Comparison of ENCODE assay signal across 8 mouse cellular contexts in genomic region chr9:110741711-110742294, GRCm38 (mm10). TPM values are rescaled to one million over a fixed set of nuclear protein-coding genes. Genes with fewer than 3 reads are reported as not detected.
DNase-seq lines count a peak whose midpoint lies in the region; ATAC-seq and TF ChIP-seq lines count a peak whose summit lies in the region.

TSS of gene Myl3 (plus strand) at chr9:110741861.

- H3K9ac ChIP-seq in intestine, embryonic 16.5 days (ENCODE audit: low read depth, low read length) = peak within 1 kb of the TSS; percentile 77

- peak within 1 kb of the TSS; percentile 90 for H3K4me3 ChIP-seq in megakaryocyte, embryonic 14.5 days (replicated peaks)
- H3K4me3 ChIP-seq in intestine, embryonic 16.5 days (ENCODE audit: low read length) = peak within 1 kb of the TSS; percentile 66
- H3K4me3 ChIP-seq in small intestine, adult 2 months (ENCODE audit: low read depth, low read length) = peak within 1 kb of the TSS; percentile 64

- ATAC-seq in megakaryocyte, adult 5-6 weeks (ENCODE audit: poor library complexity, severe bottlenecking) = no peak
- ATAC-seq in intestine, embryonic 16.5 days = no peak
- no peak for ATAC-seq in monocyte, adult 5-6 weeks (replicated peaks; ENCODE audit: insufficient number of reproducible peaks, low FRiP score, low TSS enrichment, poor library complexity, severe bottlenecking)

- TF ChIP-seq POLR2A in small intestine, adult 2 months (IDR thresholded peaks at IDR 0.05; ENCODE audit: low read depth, low read length) = 0 out of 2 replicates have a peak, but pooled peaks have one; percentile 19

- TF ChIP-seq CTCF in small intestine, adult 2 months (IDR thresholded peaks at IDR 0.05; ENCODE audit: extremely low read depth, insufficient read length, insufficient replicate concordance, low read depth, low read length) = no peak

- WGBS in intestine, embryonic 16.5 days = 4% methylated on average over 14 of the region's 17 CpGs
- WGBS in small intestine, adult 2 months = 8% methylated on average over 17 of the region's 17 CpGs

- DNase-seq in gastrocnemius, postnatal 10 days = no peak
- DNase-seq in urinary bladder, adult 18-20 months (ENCODE audit: low spot score in 2 of 2) = no peak
- no peak for DNase-seq in right cerebral cortex, postnatal 36 days (ENCODE audit: low spot score in 2 of 2)

- peaks cover 3% of the 10 kb centered on the region; the same call in 1 of the 2 replicates for H3K9me3 ChIP-seq in megakaryocyte, embryonic 14.5 days
- no peaks in the 10 kb centered on the region for H3K9me3 ChIP-seq in intestine, embryonic 16.5 days (ENCODE audit: control insufficient read depth, low read length)

- peaks cover 20% of the 10 kb centered on the region for H3K4me1 ChIP-seq in megakaryocyte, embryonic 14.5 days
- peaks cover 10% of the 10 kb centered on the region; the same call in 1 of the 2 replicates for H3K4me1 ChIP-seq in intestine, embryonic 16.5 days (ENCODE audit: control insufficient read depth, insufficient read depth, low read length)
- no peaks in the 10 kb centered on the region for H3K4me1 ChIP-seq in small intestine, adult 2 months (ENCODE audit: control insufficient read depth, insufficient read depth, insufficient read length, low read length)

- H3K36me3 ChIP-seq in megakaryocyte, embryonic 14.5 days (replicated peaks; ENCODE audit: low read length) = no peaks in the 10 kb centered on the region
- H3K36me3 ChIP-seq in intestine, embryonic 16.5 days (ENCODE audit: control insufficient read depth, insufficient read depth, low read length) = no peaks in the 10 kb centered on the region
- no peaks in the 10 kb centered on the region for H3K36me3 ChIP-seq in small intestine, adult 2 months (ENCODE audit: control insufficient read depth, insufficient read depth, low read length)

- peak within 1 kb of the TSS; percentile 74 for H3K27ac ChIP-seq in intestine, embryonic 16.5 days (ENCODE audit: low read length)
- no peak within 1 kb of the TSS for H3K27ac ChIP-seq in small intestine, adult 2 months (ENCODE audit: insufficient read depth, low read depth, low read length)

- peak within 1 kb of the TSS; percentile 88 for H3K4me2 ChIP-seq in intestine, embryonic 16.5 days (ENCODE audit: low read depth, low read length)

- peaks cover 93% of the 10 kb centered on the region for H3K27me3 ChIP-seq in megakaryocyte, embryonic 14.5 days (replicated peaks)
- peaks cover 11% of the 10 kb centered on the region; the same call in 1 of the 2 replicates for H3K27me3 ChIP-seq in intestine, embryonic 16.5 days (replicated peaks; ENCODE audit: control insufficient read depth, insufficient read depth, low read length)
- peaks cover 43% of the 10 kb centered on the region for H3K27me3 ChIP-seq in small intestine, adult 2 months (ENCODE audit: control insufficient read depth, insufficient read depth, low read length)

RNA-seq across cellular contexts. Expression of gene Myl3, which starts in this region (rescaled TPM):
- polyA plus RNA-seq in megakaryocyte, embryonic 14.5 days (2012; ENCODE audit: insufficient read depth, low replicate concordance) = not detected in 2 replicates
- total RNA-seq in megakaryocyte, adult 5-6 weeks (2015) = not detected in 2 replicates
- not detected in 2 replicates for total RNA-seq in megakaryocyte, adult 5-6 weeks (2017)
- total RNA-seq in gastrocnemius, postnatal 10 days (2021) = 100 to 1,000 TPM; 260 to 321 TPM
- polyA plus RNA-seq in intestine, embryonic 16.5 days (2015; fragmentation: Nextera tagmentation; extraction: Ambion mirVana) = 0.67 and 0.71 TPM in 2 replicates
- polyA plus RNA-seq in small intestine, adult 2 months (2012; rRNA removed) = not detected in 2 replicates
- total RNA-seq in monocyte, adult 5-6 weeks (2017) = 0.49 TPM in 1 of 3 replicates, not detected in the others

Comparison
In these comparisons a context has a peak if more than half of its experiments do, and no peak if none do; other contexts are left out.
1. RNA of gene Myl3 (total RNA-seq): 260 to 321 TPM in gastrocnemius, postnatal 10 days; not detected in megakaryocyte, adult 5-6 weeks and 0.49 TPM in monocyte, adult 5-6 weeks; every median in the first group is over 100 times any median in the second.
2. Peak in every context shown above with its lines, with median percentiles within 50 percentile points of each other: H3K4me3 ChIP-seq.